Mouse (Mus musculus): ENCODE data around the gene Tbpl2. TPM values are rescaled to one million over a fixed set of nuclear protein-coding genes. Genes with fewer than 3 reads are reported as not detected.
A peak's percentile ranks its signal among the peaks of the same experiment; 100 is the strongest.

The Tbpl2 gene
- not detected in 2 replicates for total RNA-seq (2021)
- long read RNA-seq: 0 reads

GRCm38 (mm10) chr2:24096495-24096894 is at the start of gene Tbpl2:
Gene Tbpl2, minus strand, starts transcription at chr2:24096595.
- no peak for DNase-seq

GRCm38 (mm10) chr2:24134373-24134772 is 38.0 kb upstream of the Tbpl2 start:
- DNase-seq: no peak

GRCm38 (mm10) chr2:24109085-24109484 is 12.7 kb upstream of the Tbpl2 start:
- no peak for DNase-seq

- DNase-seq: no peak
Observed at GRCm38 (mm10) chr2:24103619-24104289, 7.4 kb upstream of the Tbpl2 start.

- DNase-seq: no peak
Observed at GRCm38 (mm10) chr2:24090921-24091320, 5.5 kb downstream of the Tbpl2 start.

- DNase-seq: no peak
Observed at GRCm38 (mm10) chr2:24050459-24050858, 45.9 kb downstream of the Tbpl2 start.

- no peak for DNase-seq
Observed at GRCm38 (mm10) chr2:24049344-24049990, 46.9 kb downstream of the Tbpl2 start, which contains the start of gene Hnmt. Gene Hnmt, minus strand, starts transcription at chr2:24049394.

- peak; percentile 66 for DNase-seq
Observed at GRCm38 (mm10) chr2:24048480-24049097, 47.8 kb downstream of the Tbpl2 start.

GRCm38 (mm10) chr2:24047551-24048479 is 48.6 kb downstream of the Tbpl2 start:
- no peak for DNase-seq

- no peak for DNase-seq
Observed at GRCm38 (mm10) chr2:24042901-24043300, 53.5 kb downstream of the Tbpl2 start.

- DNase-seq: no peak
Observed at GRCm38 (mm10) chr2:24040531-24040930, 55.9 kb downstream of the Tbpl2 start.

Other genes starting within 250 kb of the Tbpl2 start
- gene Hnmt, start 47.2 kb downstream of the Tbpl2 start, total RNA-seq (2021): 11.7 and 19.9 TPM in 2 replicates
- gene Il1f8, start 56.6 kb upstream of the Tbpl2 start, total RNA-seq (2021): not detected in 2 replicates
- not detected in 2 replicates for gene Il1f9, start 89.9 kb upstream of the Tbpl2 start, total RNA-seq (2021)
- gene Il1f6, start 118.8 kb upstream of the Tbpl2 start, total RNA-seq (2021): not detected in 2 replicates
- gene Il1f5, start 180.4 kb upstream of the Tbpl2 start, total RNA-seq (2021): not detected in 2 replicates
- not detected in 2 replicates for gene Il1f10, start 194.6 kb upstream of the Tbpl2 start, total RNA-seq (2021)
- 0.43 and 0.95 TPM in 2 replicates for gene Il1rn, start 240.3 kb upstream of the Tbpl2 start, total RNA-seq (2021)